Mouse (Mus musculus) cerebellum, adult 2 months (tissue): ENCODE results near the gene Foxp1.

Experiments used
- CTCF ChIP-seq: fragments of 200-500 bp; IDR thresholded peaks from 2 replicates; pipeline ENCODE4 v1.5.1; 2011; ENCODE audit warnings: low read depth, mild to moderate bottlenecking, control low read depth, low read length, moderate library complexity, borderline replicate concordance; ENCODE audit not compliant: insufficient read depth
- POLR2A ChIP-seq: fragments of 200-500 bp; IDR thresholded peaks from 2 replicates; pipeline ENCODE4 v1.6.1; 2011; ENCODE audit warnings: low read length, control low read depth, borderline replicate concordance; ENCODE audit not compliant: insufficient read depth

- TF ChIP-seq POLR2A, result no peak
- no peak for TF ChIP-seq CTCF
Observed at GRCm38 (mm10) chr6:99248396-99248795, 274.1 kb downstream of the Foxp1 start.
